Mouse (Mus musculus): ENCODE results near the gene Nek8. TPM values are rescaled to one million over a fixed set of nuclear protein-coding genes. Genes with fewer than 3 reads are reported as not detected.

The Nek8 gene
- polyA plus RNA-seq, 1 experiment from 2014 or later, result 4.9 TPM

DNA sequence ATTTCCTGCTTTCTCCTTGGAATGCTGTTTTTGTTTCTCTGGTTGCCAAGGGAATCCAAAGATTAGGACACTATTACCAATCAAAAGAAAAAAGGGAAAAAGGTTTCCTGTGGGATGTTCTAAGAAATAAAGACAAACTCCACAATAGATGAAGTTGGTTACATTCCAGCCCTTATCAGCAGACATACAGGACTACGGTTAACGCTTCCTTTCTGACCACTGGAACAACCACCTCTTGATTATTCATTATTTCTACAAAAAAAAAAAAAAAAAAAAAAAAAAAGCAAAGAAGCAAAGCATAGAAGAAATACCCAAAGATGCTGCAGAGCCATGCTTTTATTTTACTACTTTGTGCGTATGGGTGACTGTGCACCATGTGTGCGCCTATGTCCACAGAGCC lies 53.7 kb downstream of the Nek8 start:
- H3K27ac ChIP-seq (ENCODE audit: low read depth), result peak overlapping the region; percentile 29; the same call in 1 of the 2 replicates
- DNase-seq (no peak), ATAC-seq (no peak)
- H3K36me3 ChIP-seq (replicated peaks; ENCODE audit: insufficient read depth, low read length), result no peaks in the 10 kb centered on the region
- H3K9ac ChIP-seq (replicated peaks), result no peak overlapping the region
- TF ChIP-seq CTCF (IDR thresholded peaks at IDR 0.05; ENCODE audit: low read depth) (no peak), EP300 (IDR thresholded peaks at IDR 0.05; ENCODE audit: low read depth) (peak; percentile 73)
- no peaks in the 10 kb centered on the region for H3K9me3 ChIP-seq (ENCODE audit: low read length)
- H3K4me2 ChIP-seq (ENCODE audit: low read depth, low read length), result no peak overlapping the region
- WGBS (ENCODE audit: insufficient replicate concordance), result 47% methylated on average over 4 of the region's 4 CpGs
- no peaks in the 10 kb centered on the region for H3K27me3 ChIP-seq (ENCODE audit: insufficient read depth, low read length)
- peaks cover 62% of the 10 kb centered on the region for H3K4me1 ChIP-seq (ENCODE audit: insufficient read depth)
- H3K4me3 ChIP-seq (ENCODE audit: low read depth, low read length), result no peak overlapping the region

DNA sequence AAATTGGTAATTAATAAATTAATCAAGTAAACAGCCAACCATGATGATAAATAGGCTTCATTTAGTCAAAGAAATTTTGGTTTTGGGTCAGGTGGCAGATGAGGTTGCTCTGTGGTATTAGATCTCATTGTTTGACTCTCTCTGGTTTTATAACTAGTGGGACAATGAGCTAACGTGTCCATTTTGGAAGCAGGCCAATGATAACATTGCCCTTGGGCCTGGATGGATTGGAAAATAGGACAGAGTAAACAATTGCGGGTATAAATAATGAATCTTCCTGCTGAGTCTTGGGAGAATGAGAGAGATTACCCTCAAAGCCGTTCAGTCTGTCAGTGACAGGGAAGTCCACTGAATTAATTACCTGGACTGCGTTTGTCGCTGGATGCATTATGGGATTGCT lies 55.3 kb downstream of the Nek8 start:
- Histone ChIP-seq H3K9me3 (ENCODE audit: low read length) (no peaks in the 10 kb centered on the region), H3K4me1 (ENCODE audit: insufficient read depth) (peaks cover 63% of the 10 kb centered on the region), H3K27ac (ENCODE audit: low read depth) (no peak overlapping the region), H3K36me3 (replicated peaks; ENCODE audit: insufficient read depth, low read length) (no peaks in the 10 kb centered on the region), H3K4me2 (ENCODE audit: low read depth, low read length) (no peak overlapping the region), H3K4me3 (ENCODE audit: low read depth, low read length) (no peak overlapping the region), H3K27me3 (ENCODE audit: insufficient read depth, low read length) (no peaks in the 10 kb centered on the region), H3K9ac (replicated peaks) (no peak overlapping the region)
- WGBS (ENCODE audit: insufficient replicate concordance), result 68% methylated on average over 5 of the region's 5 CpGs
- DNase-seq (no peak), ATAC-seq (peak; percentile 68; the same call in 1 of the 2 replicates)
- TF ChIP-seq EP300 (IDR thresholded peaks at IDR 0.05; ENCODE audit: low read depth) (no peak), CTCF (IDR thresholded peaks at IDR 0.05; ENCODE audit: low read depth) (no peak)

DNA sequence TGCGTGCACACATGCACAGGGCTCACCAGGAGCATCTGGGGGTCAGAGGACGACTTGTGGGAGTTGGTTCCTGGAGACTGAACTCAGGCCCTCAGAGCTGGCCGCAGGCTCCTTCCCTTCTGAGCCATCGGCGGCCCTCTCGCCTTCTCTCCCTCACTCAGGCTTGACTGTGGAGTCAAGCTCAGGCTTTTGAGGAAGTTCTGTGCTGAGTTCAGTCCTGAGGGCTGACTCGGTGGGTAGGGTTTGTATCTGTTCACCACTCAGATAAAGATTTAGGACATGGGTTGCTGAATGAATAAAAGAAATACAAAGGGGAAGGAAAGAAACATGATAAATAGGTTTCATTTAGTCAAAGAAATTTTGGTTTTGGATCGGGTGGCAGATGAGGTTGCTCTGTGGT lies 56.6 kb downstream of the Nek8 start:
- WGBS (ENCODE audit: insufficient replicate concordance), result 34% methylated on average over 8 of the region's 8 CpGs
- ATAC-seq (no peak), DNase-seq (no peak)
- 0 out of 2 replicates have a peak overlapping the region, but pooled peaks have one; percentile 44 for H3K27ac ChIP-seq (ENCODE audit: low read depth)
- H3K36me3 ChIP-seq (replicated peaks; ENCODE audit: insufficient read depth, low read length), result no peaks in the 10 kb centered on the region
- peak overlapping the region; percentile 42; the same call in 1 of the 2 replicates for H3K4me2 ChIP-seq (ENCODE audit: low read depth, low read length)
- no peak overlapping the region for H3K4me3 ChIP-seq (ENCODE audit: low read depth, low read length)
- H3K4me1 ChIP-seq (ENCODE audit: insufficient read depth), result peaks cover 68% of the 10 kb centered on the region
- H3K9me3 ChIP-seq (ENCODE audit: low read length), result no peaks in the 10 kb centered on the region
- no peaks in the 10 kb centered on the region for H3K27me3 ChIP-seq (ENCODE audit: insufficient read depth, low read length)
- H3K9ac ChIP-seq (replicated peaks), result no peak overlapping the region
- TF ChIP-seq EP300 (IDR thresholded peaks at IDR 0.05; ENCODE audit: low read depth), result no peak
- TF ChIP-seq CTCF (IDR thresholded peaks at IDR 0.05; ENCODE audit: low read depth), result no peak

DNA sequence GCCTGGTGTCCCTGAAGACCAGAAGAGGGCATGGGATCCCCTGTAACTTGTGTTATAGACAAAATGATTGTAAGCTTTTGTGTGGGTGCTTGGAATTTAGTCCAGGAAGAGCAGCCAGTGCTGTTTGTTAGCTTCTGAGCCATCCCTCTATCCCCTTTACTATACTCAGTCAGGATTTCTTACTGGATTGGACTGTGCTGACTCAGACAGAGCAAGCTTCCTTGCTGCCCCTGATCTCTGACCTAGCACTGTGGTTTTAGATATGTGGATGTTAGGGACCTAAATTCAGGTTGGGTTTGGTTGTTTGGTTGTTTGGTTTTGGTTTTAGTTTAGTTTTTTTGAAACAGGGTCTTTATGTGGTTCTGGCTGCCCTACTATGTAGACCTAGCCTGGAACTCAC lies 58.0 kb downstream of the Nek8 start:
- Histone ChIP-seq H3K4me2 (ENCODE audit: low read depth, low read length) (no peak overlapping the region), H3K4me3 (ENCODE audit: low read depth, low read length) (no peak overlapping the region), H3K27me3 (ENCODE audit: insufficient read depth, low read length) (no peaks in the 10 kb centered on the region), H3K4me1 (ENCODE audit: insufficient read depth) (peaks cover 65% of the 10 kb centered on the region), H3K27ac (ENCODE audit: low read depth) (0 out of 2 replicates have a peak overlapping the region, but pooled peaks have one; percentile 11), H3K36me3 (replicated peaks; ENCODE audit: insufficient read depth, low read length) (no peaks in the 10 kb centered on the region), H3K9ac (replicated peaks) (no peak overlapping the region), H3K9me3 (ENCODE audit: low read length) (no peaks in the 10 kb centered on the region)
- ATAC-seq (no peak), DNase-seq (no peak)
- TF ChIP-seq EP300 (IDR thresholded peaks at IDR 0.05; ENCODE audit: low read depth) (no peak), CTCF (IDR thresholded peaks at IDR 0.05; ENCODE audit: low read depth) (no peak)

DNA sequence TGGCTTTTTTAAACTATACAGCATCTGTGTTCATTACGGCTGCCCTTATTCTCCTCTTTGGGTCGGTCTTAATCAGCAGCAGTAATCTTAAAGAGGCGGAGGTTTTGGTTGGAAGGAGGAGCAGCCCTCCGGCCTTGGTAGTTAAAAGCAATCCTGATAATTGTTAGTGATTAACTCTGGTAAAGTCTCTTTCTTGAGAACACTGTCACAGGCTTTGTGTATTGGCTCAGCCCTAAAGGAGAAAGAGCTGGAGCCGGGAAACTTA lies 60.4 kb downstream of the Nek8 start:
- H3K36me3 ChIP-seq (replicated peaks; ENCODE audit: insufficient read depth, low read length), result no peaks in the 10 kb centered on the region
- TF ChIP-seq CTCF (IDR thresholded peaks at IDR 0.05; ENCODE audit: low read depth) (no peak), EP300 (IDR thresholded peaks at IDR 0.05; ENCODE audit: low read depth) (no peak)
- ATAC-seq (no peak), DNase-seq (no peak)
- 7% methylated on average over 5 of the region's 5 CpGs for WGBS (ENCODE audit: insufficient replicate concordance)
- H3K4me1 ChIP-seq (ENCODE audit: insufficient read depth), result peaks cover 53% of the 10 kb centered on the region
- H3K9me3 ChIP-seq (ENCODE audit: low read length), result no peaks in the 10 kb centered on the region
- peak overlapping the region; percentile 77 for H3K4me2 ChIP-seq (ENCODE audit: low read depth, low read length)
- no peaks in the 10 kb centered on the region for H3K27me3 ChIP-seq (ENCODE audit: insufficient read depth, low read length)
- peak overlapping the region; percentile 71 for H3K9ac ChIP-seq (replicated peaks)
- peak overlapping the region; percentile 71 for H3K4me3 ChIP-seq (ENCODE audit: low read depth, low read length)
- H3K27ac ChIP-seq (ENCODE audit: low read depth), result peak overlapping the region; percentile 74

Small RNA genes within 50 kb of the gene (microRNA-seq; reads per million reads assigned to microRNA genes)
- 1.2 reads per million for gene Mir7653

Other genes starting within 250 kb of the Nek8 start
- not detected in 2 replicates for gene Sez6, start 245.9 kb downstream of the Nek8 start, polyA plus RNA-seq (2015; fragmentation: Nextera tagmentation; extraction: Ambion mirVana)
- gene Phf12, start 193.9 kb downstream of the Nek8 start, polyA plus RNA-seq (2015; fragmentation: Nextera tagmentation; extraction: Ambion mirVana), result 5.0 and 5.1 TPM in 2 replicates
- gene Dhrs13, start 144.4 kb downstream of the Nek8 start, polyA plus RNA-seq (2015; fragmentation: Nextera tagmentation; extraction: Ambion mirVana), result 9.2 and 10.6 TPM in 2 replicates
- gene Flot2, start 138.7 kb downstream of the Nek8 start, polyA plus RNA-seq (2015; fragmentation: Nextera tagmentation; extraction: Ambion mirVana), result 23.1 and 25.9 TPM in 2 replicates
- 9.3 and 10.6 TPM in 2 replicates for gene Eral1, start 96.3 kb downstream of the Nek8 start, polyA plus RNA-seq (2015; fragmentation: Nextera tagmentation; extraction: Ambion mirVana)
- 5.9 and 7.5 TPM in 2 replicates for gene Fam222b, start 82.0 kb downstream of the Nek8 start, polyA plus RNA-seq (2015; fragmentation: Nextera tagmentation; extraction: Ambion mirVana)
- gene Traf4, start 11.1 kb downstream of the Nek8 start, polyA plus RNA-seq (2015; fragmentation: Nextera tagmentation; extraction: Ambion mirVana), result 15.3 and 18.9 TPM in 2 replicates
- 38.2 and 40.3 TPM in 2 replicates for gene Tlcd1, start within 50 bp of the Nek8 start, polyA plus RNA-seq (2015; fragmentation: Nextera tagmentation; extraction: Ambion mirVana)
- gene Rpl23a, start 6.9 kb upstream of the Nek8 start, polyA plus RNA-seq (2015; fragmentation: Nextera tagmentation; extraction: Ambion mirVana), result 732 and 758 TPM in 2 replicates
- 26.6 and 28.9 TPM in 2 replicates for gene Rab34, start 11.8 kb upstream of the Nek8 start, polyA plus RNA-seq (2015; fragmentation: Nextera tagmentation; extraction: Ambion mirVana)
- gene Proca1, start 16.7 kb upstream of the Nek8 start, polyA plus RNA-seq (2015; fragmentation: Nextera tagmentation; extraction: Ambion mirVana), result 0.84 and 1.00 TPM in 2 replicates
- gene Sdf2, start 69.1 kb upstream of the Nek8 start, polyA plus RNA-seq (2015; fragmentation: Nextera tagmentation; extraction: Ambion mirVana), result 35.3 and 35.8 TPM in 2 replicates
- gene Supt6, start 69.3 kb upstream of the Nek8 start, polyA plus RNA-seq (2015; fragmentation: Nextera tagmentation; extraction: Ambion mirVana), result 4.7 and 5.5 TPM in 2 replicates
- gene 2610507B11Rik, start 85.1 kb upstream of the Nek8 start, polyA plus RNA-seq (2015; fragmentation: Nextera tagmentation; extraction: Ambion mirVana), result 29.6 and 32.7 TPM in 2 replicates
- gene BC030499, start 114.2 kb upstream of the Nek8 start, polyA plus RNA-seq (2015; fragmentation: Nextera tagmentation; extraction: Ambion mirVana), result 0.07 TPM in 1 of 2 replicates, not detected in the other
- gene Spag5, start 124.9 kb upstream of the Nek8 start, polyA plus RNA-seq (2015; fragmentation: Nextera tagmentation; extraction: Ambion mirVana), result 9.8 and 11.4 TPM in 2 replicates
- 12.1 and 15.4 TPM in 2 replicates for gene Aldoc, start 146.3 kb upstream of the Nek8 start, polyA plus RNA-seq (2015; fragmentation: Nextera tagmentation; extraction: Ambion mirVana)
- 33.1 and 34.6 TPM in 2 replicates for gene Pigs, start 151.7 kb upstream of the Nek8 start, polyA plus RNA-seq (2015; fragmentation: Nextera tagmentation; extraction: Ambion mirVana)
- gene Unc119, start 166.8 kb upstream of the Nek8 start, polyA plus RNA-seq (2015; fragmentation: Nextera tagmentation; extraction: Ambion mirVana), result 63.7 and 77.0 TPM in 2 replicates
- gene Foxn1, start 209.9 kb upstream of the Nek8 start, polyA plus RNA-seq (2015; fragmentation: Nextera tagmentation; extraction: Ambion mirVana), result not detected in 2 replicates
- gene Slc13a2, start 245.5 kb upstream of the Nek8 start, polyA plus RNA-seq (2015; fragmentation: Nextera tagmentation; extraction: Ambion mirVana), result 0.07 and 0.08 TPM in 2 replicates

Data from liver, postnatal 0 days (tissue).